Mouse (Mus musculus) embryonic facial prominence, embryonic 11.5 days (tissue): ENCODE results near the gene Tmem135. TPM values are rescaled to one million over a fixed set of nuclear protein-coding genes. Genes with fewer than 3 reads are reported as not detected.

Experiments used
- ATAC-seq: fragments of 200-750 bp; cut with Nextera tagmentation; replicated peaks from 2 replicates; pipeline ENCODE4 v1.8.0; 2017; ENCODE audit warnings: low read depth; ENCODE audit not compliant: insufficient number of reproducible peaks, low FRiP score, low TSS enrichment
- DNase-seq: peaks from one replicate; pipeline ENCODE4 v3.0.0-alpha.2; 2015; ENCODE audit warnings: low spot score
- H3K27ac ChIP-seq: fragments of 300-500 bp; sonication (generic); replicated peaks from 2 replicates; pipeline ENCODE4 v1.5.1; 2014; ENCODE audit warnings: mild to moderate bottlenecking, low read depth, low read length, control low read depth
- H3K27me3 ChIP-seq: fragments of 300-500 bp; sonication (generic); 2 replicates; pipeline ENCODE4 v1.6.1; 2014; ENCODE audit warnings: mild to moderate bottlenecking, low read length, moderate library complexity, mixed read lengths; ENCODE audit not compliant: control insufficient read depth, insufficient read depth
- H3K36me3 ChIP-seq: fragments of 300-500 bp; sonication (generic); replicated peaks from 2 replicates; pipeline ENCODE4 v1.6.1; 2014; ENCODE audit warnings: low read depth, mild to moderate bottlenecking, low read length, moderate library complexity, mixed read lengths; ENCODE audit not compliant: control insufficient read depth, insufficient read depth
- H3K4me1 ChIP-seq: fragments of 300-500 bp; sonication (generic); 2 replicates; pipeline ENCODE4 v1.6.1; 2014; ENCODE audit warnings: low read length, mixed read lengths; ENCODE audit not compliant: control insufficient read depth, insufficient read depth
- H3K4me2 ChIP-seq: fragments of 300-500 bp; sonication (generic); 2 replicates; pipeline ENCODE4 v1.6.1; 2014; ENCODE audit warnings: low read depth, mild to moderate bottlenecking, control low read depth, low read length, moderate library complexity
- H3K4me3 ChIP-seq: fragments of 300-500 bp; sonication (generic); 2 replicates; pipeline ENCODE4 v1.5.1; 2014; ENCODE audit warnings: low read depth, low read length, control low read depth
- H3K9ac ChIP-seq: fragments of 300-500 bp; sonication (generic); replicated peaks from 2 replicates; pipeline ENCODE4 v1.6.1; 2014; ENCODE audit warnings: mild to moderate bottlenecking, control low read depth, low read length
- H3K9me3 ChIP-seq: fragments of 300-500 bp; sonication (generic); replicated peaks from 2 replicates; pipeline ENCODE4 v1.6.1; 2016; ENCODE audit warnings: mild to moderate bottlenecking, low read length, inconsistent platforms, mixed read lengths; ENCODE audit not compliant: control insufficient read depth
- WGBS: fragments of 180-500 bp; shearing (Covaris S2); extraction: QIAGEN DNeasy Blood & Tissue Kit; methylation state at CpG from one replicate; pipeline ENCODE4 v1.1.7; 2014; 5-methylcytosine and 5-hydroxymethylcytosine counted together
- polyA plus RNA-seq: library from polyadenylated mRNA; unstranded; fragments of >200 nt; fragmentation: Nextera tagmentation; extraction: Ambion mirVana; gene quantifications from 2 replicates; pipeline ENCODE4 v1.2.1, GENCODE M21; 2014

The Tmem135 gene
- polyA plus RNA-seq, 1 experiment from 2014 or later: 18.5 TPM

DNA sequence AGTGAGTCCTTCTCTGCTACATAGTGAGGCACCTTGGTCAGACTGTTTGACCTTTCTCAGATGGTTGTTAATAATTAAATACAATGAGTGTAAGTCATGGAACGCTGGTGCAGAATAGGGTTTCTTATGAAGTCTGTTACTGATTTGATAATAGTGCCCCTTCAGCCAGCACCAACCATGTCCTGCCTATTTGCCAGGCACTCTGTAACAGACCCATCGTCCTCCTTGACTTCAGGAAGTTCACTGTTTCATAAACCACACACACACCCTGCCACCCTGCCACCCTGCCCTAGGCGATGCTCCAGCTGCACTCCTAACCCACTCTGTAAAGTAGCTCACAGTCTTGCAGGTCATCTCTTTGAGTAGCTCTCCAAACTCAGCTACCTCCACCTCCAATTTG, 2.1 kb downstream of the Tmem135 start:
- no peak for ATAC-seq
- 54% methylated on average over 3 of the region's 3 CpGs for WGBS
- Histone ChIP-seq H3K4me1 (peaks cover 6% of the 10 kb centered on the region; the same call in 1 of the 2 replicates), H3K27ac (no peak overlapping the region), H3K4me3 (no peak overlapping the region), H3K9me3 (no peaks in the 10 kb centered on the region), H3K36me3 (no peaks in the 10 kb centered on the region), H3K4me2 (no peak overlapping the region), H3K27me3 (no peaks in the 10 kb centered on the region), H3K9ac (no peak overlapping the region)
- no peak for DNase-seq

DNA sequence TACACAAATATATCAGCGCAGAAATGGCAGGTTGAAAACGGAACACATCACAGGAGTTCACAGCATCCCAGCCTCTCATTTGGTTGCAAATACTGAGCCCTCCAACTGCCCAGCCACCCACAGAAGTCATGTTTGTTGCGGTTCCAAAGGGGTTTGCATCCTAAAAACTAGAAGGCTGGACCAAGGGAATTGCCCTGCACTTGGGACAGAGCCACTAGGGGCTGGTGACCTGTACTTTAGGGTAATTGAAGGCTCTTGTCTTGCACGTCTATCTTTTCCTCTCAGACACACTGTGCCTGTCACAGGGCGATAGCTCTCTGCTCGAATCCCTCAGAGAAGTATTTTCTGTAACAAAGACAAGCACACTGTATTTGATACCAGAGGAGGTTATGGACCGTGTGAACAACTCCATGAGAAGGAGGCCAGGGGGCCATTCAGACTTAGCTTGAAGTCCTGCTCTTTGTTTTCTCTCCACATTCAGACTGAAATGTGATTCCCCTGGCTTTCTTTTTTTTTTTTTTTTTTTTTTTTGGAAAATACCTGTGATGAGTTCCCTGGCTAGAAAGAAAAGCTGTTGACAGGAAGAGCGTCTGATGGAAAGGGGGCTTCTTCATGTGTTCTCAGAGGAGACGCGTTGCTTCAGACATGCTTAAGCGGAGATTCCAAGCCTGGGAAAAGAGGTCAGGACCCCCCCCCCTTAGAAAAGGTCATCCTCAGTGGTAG, 2.7 kb downstream of the Tmem135 start:
- 42% methylated on average over 11 of the region's 11 CpGs for WGBS
- H3K9ac ChIP-seq: no peak overlapping the region
- H3K27ac ChIP-seq: no peak overlapping the region
- DNase-seq (no peak), ATAC-seq (no peak)
- H3K4me2 ChIP-seq: no peak overlapping the region
- no peaks in the 10 kb centered on the region for H3K27me3 ChIP-seq
- H3K4me1 ChIP-seq: peaks cover 6% of the 10 kb centered on the region; the same call in 1 of the 2 replicates
- H3K36me3 ChIP-seq: no peaks in the 10 kb centered on the region
- H3K9me3 ChIP-seq: no peaks in the 10 kb centered on the region
- no peak overlapping the region for H3K4me3 ChIP-seq

DNA sequence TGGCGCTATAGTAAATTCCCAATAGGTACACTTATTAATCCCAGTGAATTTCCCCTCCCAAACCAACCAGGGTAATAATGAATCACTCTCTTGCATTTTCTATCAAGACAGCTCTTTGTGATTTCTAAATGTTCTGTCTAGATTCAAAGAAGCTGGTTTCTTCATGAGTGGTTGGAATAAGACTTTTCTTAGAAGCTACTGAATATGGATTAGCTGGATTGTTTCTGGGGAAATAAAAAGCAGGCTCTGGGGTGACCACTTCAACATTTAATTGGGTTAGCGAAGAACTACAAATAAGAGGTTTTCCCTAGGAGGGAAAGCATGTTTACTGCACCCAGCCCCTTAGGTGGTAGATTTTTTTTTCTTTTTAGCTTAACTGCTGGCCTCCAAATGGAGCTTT, 3.3 kb downstream of the Tmem135 start:
- WGBS: 76% methylated on average over 2 of the region's 2 CpGs
- no peak for DNase-seq
- no peak for ATAC-seq

DNA sequence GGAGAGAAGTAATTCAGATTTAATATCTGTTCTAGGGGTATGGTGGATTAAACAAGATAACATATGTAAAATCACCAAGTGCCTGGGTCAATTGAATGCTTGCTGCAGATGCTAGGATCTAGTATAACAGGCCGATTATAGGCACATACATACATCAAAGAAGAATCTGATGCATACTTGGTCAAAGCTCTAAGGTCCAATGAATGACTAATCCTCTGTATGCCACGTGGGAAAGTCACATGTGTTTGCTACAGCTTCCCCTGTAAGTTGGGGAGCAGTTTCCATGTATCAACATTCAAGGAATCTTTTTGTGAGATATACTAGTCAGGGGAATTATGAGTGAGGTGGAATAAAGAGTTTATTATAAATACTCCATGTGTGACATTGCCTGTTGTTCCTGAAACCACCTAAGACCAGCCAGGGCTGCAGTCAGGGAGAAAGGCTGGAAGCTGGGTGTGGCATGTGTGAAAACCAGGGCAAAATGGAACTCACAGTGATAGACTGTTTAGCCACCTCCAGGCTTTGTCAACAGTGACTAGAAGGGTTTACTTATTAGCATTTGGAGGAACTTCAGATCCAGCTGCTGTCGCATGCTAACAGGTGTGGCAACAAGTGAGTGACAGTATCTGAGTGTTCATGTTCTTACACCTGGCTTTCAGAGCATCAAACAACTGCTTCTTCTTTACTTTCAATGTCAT, 6.0 kb downstream of the Tmem135 start:
- no peak overlapping the region for H3K9ac ChIP-seq
- H3K4me3 ChIP-seq: no peak overlapping the region
- H3K4me2 ChIP-seq: no peak overlapping the region
- WGBS: 72% methylated on average over 3 of the region's 3 CpGs
- H3K36me3 ChIP-seq: no peaks in the 10 kb centered on the region
- H3K9me3 ChIP-seq: no peaks in the 10 kb centered on the region
- ATAC-seq (no peak), DNase-seq (no peak)
- H3K27me3 ChIP-seq: no peaks in the 10 kb centered on the region
- H3K27ac ChIP-seq: no peak overlapping the region
- H3K4me1 ChIP-seq: peaks cover 2% of the 10 kb centered on the region; the same call in 1 of the 2 replicates

More for the DNA sequence above, 3.3 kb downstream of the Tmem135 start:
- Histone ChIP-seq H3K9me3 (no peaks in the 10 kb centered on the region), H3K4me1 (peaks cover 4% of the 10 kb centered on the region; the same call in 1 of the 2 replicates), H3K27me3 (no peaks in the 10 kb centered on the region), H3K36me3 (no peaks in the 10 kb centered on the region), H3K27ac (no peak overlapping the region), H3K4me3 (no peak overlapping the region), H3K9ac (no peak overlapping the region), H3K4me2 (no peak overlapping the region)

DNA sequence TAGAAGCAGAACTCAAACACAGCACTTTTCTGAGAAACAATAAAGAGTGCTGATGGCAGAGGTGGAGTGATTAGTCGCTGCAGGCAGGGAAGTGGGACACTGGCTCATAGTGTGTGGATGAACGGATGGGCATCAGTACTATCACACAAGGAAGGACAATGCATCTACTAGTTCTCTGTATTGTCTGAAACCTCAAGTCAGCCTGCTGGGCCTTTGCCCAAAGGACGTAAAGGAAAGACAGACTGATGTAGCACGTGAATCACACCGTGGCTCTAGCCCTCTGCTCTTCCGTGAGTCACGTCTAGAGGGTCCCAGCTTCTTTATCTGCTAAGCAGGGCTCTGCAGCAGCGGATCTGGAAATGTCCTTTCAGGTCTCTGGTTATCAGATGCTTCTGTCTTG, 7.6 kb downstream of the Tmem135 start:
- H3K27ac ChIP-seq: no peak overlapping the region
- no peaks in the 10 kb centered on the region for H3K27me3 ChIP-seq
- H3K4me2 ChIP-seq: no peak overlapping the region
- 0 out of 2 replicates have a peak, but pooled peaks cover 2% of the 10 kb centered on the region for H3K4me1 ChIP-seq
- no peak overlapping the region for H3K4me3 ChIP-seq
- no peaks in the 10 kb centered on the region for H3K36me3 ChIP-seq
- no peak overlapping the region for H3K9ac ChIP-seq
- no peak for ATAC-seq
- no peak for DNase-seq
- H3K9me3 ChIP-seq: no peaks in the 10 kb centered on the region
- 71% methylated on average over 8 of the region's 8 CpGs for WGBS

DNA sequence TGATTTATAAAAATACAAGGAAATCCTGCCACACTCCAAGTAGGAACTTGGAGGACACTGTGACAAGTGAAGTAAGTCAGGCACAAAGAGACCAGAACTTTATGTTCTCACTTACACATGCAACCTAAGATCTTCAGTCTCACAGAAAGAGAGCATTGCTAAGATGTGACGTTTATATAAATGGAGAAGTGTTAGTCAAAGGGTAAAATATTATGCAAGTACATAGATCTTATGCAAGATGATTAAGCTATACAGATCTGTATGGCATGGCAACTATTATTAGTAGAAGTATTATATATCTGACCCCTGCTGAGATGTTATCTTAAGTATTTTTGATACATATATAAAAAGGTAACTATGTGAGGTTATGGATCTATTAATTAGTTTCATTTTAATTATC, 8.6 kb downstream of the Tmem135 start:
- Histone ChIP-seq H3K9me3 (no peaks in the 10 kb centered on the region), H3K27me3 (no peaks in the 10 kb centered on the region), H3K4me2 (no peak overlapping the region), H3K4me3 (no peak overlapping the region), H3K9ac (no peak overlapping the region), H3K36me3 (no peaks in the 10 kb centered on the region), H3K27ac (no peak overlapping the region), H3K4me1 (no peaks in the 10 kb centered on the region)
- DNase-seq (no peak), ATAC-seq (no peak)
- WGBS: 73% methylated on average over 1 of the region's 1 CpGs

DNA sequence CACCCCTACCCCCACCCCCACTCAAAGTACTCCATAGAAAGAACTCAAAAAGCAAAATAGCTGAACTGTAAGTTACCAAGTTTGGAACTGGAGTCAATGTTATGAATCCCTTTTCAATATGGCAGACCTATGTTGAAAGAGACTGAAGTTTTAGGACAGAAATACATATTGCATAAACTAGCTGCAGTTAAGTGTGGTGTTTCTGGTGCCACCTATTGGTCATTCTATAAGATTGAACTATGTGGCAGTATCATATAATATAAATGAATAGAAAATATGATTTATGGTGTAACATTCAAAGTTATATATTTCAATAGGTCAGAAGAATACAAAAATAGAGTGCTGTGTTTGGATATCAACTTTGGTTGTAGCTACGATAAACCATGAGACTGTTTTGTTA, 11.2 kb downstream of the Tmem135 start:
- Histone ChIP-seq H3K4me3 (no peak overlapping the region), H3K27me3 (no peaks in the 10 kb centered on the region), H3K9ac (no peak overlapping the region), H3K4me2 (no peak overlapping the region), H3K4me1 (no peaks in the 10 kb centered on the region), H3K9me3 (no peaks in the 10 kb centered on the region), H3K36me3 (no peaks in the 10 kb centered on the region), H3K27ac (no peak overlapping the region)
- WGBS: 96% methylated on average over 1 of the region's 1 CpGs
- ATAC-seq (no peak), DNase-seq (no peak)

DNA sequence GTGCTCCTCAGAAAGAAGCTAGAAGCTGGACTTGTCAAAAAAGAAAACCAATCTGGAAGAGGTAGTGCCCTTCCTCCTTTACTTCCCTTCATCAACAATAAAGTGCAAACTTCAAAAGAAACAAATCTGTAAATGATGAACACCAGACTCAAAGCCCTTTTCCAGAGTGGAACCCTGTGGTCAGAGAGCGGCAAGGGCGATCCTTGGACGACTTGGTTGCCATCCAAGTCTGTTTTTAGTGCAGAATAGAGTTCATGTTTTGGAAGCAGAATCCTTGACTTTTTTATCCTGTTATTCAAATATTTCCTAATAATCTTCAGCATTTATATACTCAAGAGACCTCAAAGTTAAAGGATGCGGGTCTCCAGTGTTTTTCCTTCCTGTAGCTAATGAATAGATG, 11.6 kb downstream of the Tmem135 start:
- no peak overlapping the region for H3K9ac ChIP-seq
- no peaks in the 10 kb centered on the region for H3K27me3 ChIP-seq
- no peaks in the 10 kb centered on the region for H3K36me3 ChIP-seq
- ATAC-seq (no peak), DNase-seq (no peak)
- H3K4me2 ChIP-seq: no peak overlapping the region
- WGBS: 71% methylated on average over 4 of the region's 4 CpGs
- H3K9me3 ChIP-seq: no peaks in the 10 kb centered on the region
- no peak overlapping the region for H3K4me3 ChIP-seq
- no peak overlapping the region for H3K27ac ChIP-seq
- no peaks in the 10 kb centered on the region for H3K4me1 ChIP-seq
